ENCODE assay signal across 8 mouse cellular contexts in the genomic region with DNA sequence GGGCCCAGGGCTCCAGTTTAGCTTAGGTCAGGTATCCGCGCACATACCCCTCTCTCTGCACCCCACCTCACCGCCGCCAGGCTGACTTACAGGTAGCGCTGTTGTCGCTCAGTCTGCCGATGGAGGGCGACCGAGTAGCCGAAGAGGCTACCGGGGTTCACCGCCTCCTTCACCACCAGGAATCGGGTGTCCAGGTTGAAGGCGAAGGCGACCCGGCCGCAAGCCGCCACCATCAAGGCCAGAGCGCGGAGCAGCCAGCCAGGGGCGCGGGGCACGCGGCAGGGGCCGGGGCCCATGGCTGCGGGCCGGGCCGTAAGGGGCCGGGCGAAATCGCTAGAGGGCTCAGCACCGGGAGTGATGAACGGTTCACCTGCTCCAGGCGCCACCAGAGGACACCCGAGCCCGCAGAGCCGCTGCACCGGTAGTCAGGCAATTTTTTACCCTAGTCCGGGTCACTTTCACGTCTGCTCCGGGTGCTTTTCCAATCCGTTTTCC. TPM values are rescaled to one million over a fixed set of nuclear protein-coding genes. Genes with fewer than 3 reads are reported as not detected.
A peak's percentile ranks its signal among the peaks of the same experiment; 100 is the strongest.
DNase-seq lines count a peak whose midpoint lies in the region; ATAC-seq and TF ChIP-seq lines count a peak whose summit lies in the region.

No protein-coding gene starts in this region.

- H3K27ac ChIP-seq in heart, embryonic 10.5 days, result peak overlapping the region; percentile 87
- H3K27ac ChIP-seq in kidney, embryonic 16.5 days (ENCODE audit: low read length), result peak overlapping the region; percentile 87
- H3K27ac ChIP-seq in liver, embryonic 14.5 days, result no peak overlapping the region
- H3K27ac ChIP-seq in neural tube, embryonic 11.5 days (ENCODE audit: low read depth, low read length), result no peak overlapping the region

- peak; percentile 46 for ATAC-seq in kidney, embryonic 16.5 days (ENCODE audit: low FRiP score, low TSS enrichment)
- peak; percentile 56 for ATAC-seq in liver, embryonic 14.5 days (ENCODE audit: insufficient read depth)
- peak; percentile 60; the same call in 1 of the 2 replicates for ATAC-seq in neural tube, embryonic 11.5 days (ENCODE audit: insufficient read depth, low FRiP score, low TSS enrichment)

- H3K9me3 ChIP-seq in heart, embryonic 10.5 days, result no peaks in the 10 kb centered on the region
- H3K9me3 ChIP-seq in kidney, embryonic 16.5 days (ENCODE audit: low read length), result no peaks in the 10 kb centered on the region
- no peaks in the 10 kb centered on the region for H3K9me3 ChIP-seq in liver, embryonic 14.5 days (ENCODE audit: control insufficient read depth, low read length)
- H3K9me3 ChIP-seq in neural tube, embryonic 11.5 days (ENCODE audit: control insufficient read depth, low read length), result no peaks in the 10 kb centered on the region

- no peaks in the 10 kb centered on the region for H3K36me3 ChIP-seq in heart, embryonic 10.5 days
- no peaks in the 10 kb centered on the region for H3K36me3 ChIP-seq in kidney, embryonic 16.5 days (ENCODE audit: insufficient read depth, low read length)
- H3K36me3 ChIP-seq in liver, embryonic 14.5 days (replicated peaks; ENCODE audit: control insufficient read depth, insufficient read depth, low read depth), result no peaks in the 10 kb centered on the region
- no peaks in the 10 kb centered on the region for H3K36me3 ChIP-seq in neural tube, embryonic 11.5 days (ENCODE audit: control insufficient read depth, insufficient read depth, low read length)

- H3K4me3 ChIP-seq in heart, embryonic 10.5 days, result peak overlapping the region; percentile 73
- H3K4me3 ChIP-seq in kidney, embryonic 16.5 days (ENCODE audit: low read length), result peak overlapping the region; percentile 70
- peak overlapping the region; percentile 25 to 40 for H3K4me3 ChIP-seq in liver, embryonic 14.5 days (ENCODE audit: insufficient read depth in 1 of 2, low read depth in 2 of 2, low read length in 2 of 2)
- H3K4me3 ChIP-seq in neural tube, embryonic 11.5 days (ENCODE audit: low read depth, low read length), result peak overlapping the region; percentile 53

- peak; percentile 76 for DNase-seq in 3134 (ENCODE audit: extremely low read depth, insufficient read length, low spot score)
- peak; percentile 72 for DNase-seq in R1 (ENCODE audit: low read depth, low spot score)
- DNase-seq in embryo, embryonic 10 days (ENCODE audit: low spot score), result peak; percentile 72
- DNase-seq in heart, embryonic 10.5 days (ENCODE audit: low spot score), result no peak
- DNase-seq in liver, embryonic 14.5 days (ENCODE audit: low read depth in 3 of 3, low spot score in 3 of 3), result no peak
- DNase-seq in neural tube, embryonic 11.5 days (ENCODE audit: low spot score), result peak; percentile 69
- peak; percentile 55 to 68 for DNase-seq in thymus, postnatal 10 days (ENCODE audit: low spot score in 2 of 2)

- peaks cover 85% of the 10 kb centered on the region for H3K4me1 ChIP-seq in heart, embryonic 10.5 days
- H3K4me1 ChIP-seq in kidney, embryonic 16.5 days (ENCODE audit: insufficient read depth, low read length), result peaks cover 74% of the 10 kb centered on the region
- H3K4me1 ChIP-seq in liver, embryonic 14.5 days (replicated peaks; ENCODE audit: control insufficient read depth in 2 of 2, insufficient read depth in 2 of 2, low read length in 1 of 2), result peaks cover 0 to 11% of the 10 kb centered on the region in 2 experiments; a peak in 2 of 4 replicates
- H3K4me1 ChIP-seq in neural tube, embryonic 11.5 days (ENCODE audit: control insufficient read depth, insufficient read depth, low read length), result 0 out of 2 replicates have a peak, but pooled peaks cover 3% of the 10 kb centered on the region

- peak overlapping the region; percentile 82 for H3K4me2 ChIP-seq in kidney, embryonic 16.5 days (replicated peaks; ENCODE audit: low read depth, low read length)
- peak overlapping the region; percentile 37 for H3K4me2 ChIP-seq in liver, embryonic 14.5 days (ENCODE audit: low read depth)
- H3K4me2 ChIP-seq in neural tube, embryonic 11.5 days (ENCODE audit: low read depth), result peak overlapping the region; percentile 92

- under 1% methylated on average over 42 of the region's 42 CpGs for WGBS in heart, embryonic 10.5 days
- WGBS in kidney, embryonic 16.5 days, result under 1% methylated on average over 42 of the region's 42 CpGs
- WGBS in liver, embryonic 14.5 days (ENCODE audit: insufficient replicate concordance), result under 1% methylated on average over 42 of the region's 42 CpGs
- WGBS in neural tube, embryonic 11.5 days, result under 1% methylated on average over 42 of the region's 42 CpGs

- peak overlapping the region; percentile 77 for H3K9ac ChIP-seq in kidney, embryonic 16.5 days (replicated peaks; ENCODE audit: low read length)
- H3K9ac ChIP-seq in liver, embryonic 14.5 days (replicated peaks), result no peak overlapping the region
- peak overlapping the region; percentile 19 for H3K9ac ChIP-seq in neural tube, embryonic 11.5 days (ENCODE audit: low read length)

- peak; percentile 31 for TF ChIP-seq CTCF in liver, embryonic 14.5 days (IDR thresholded peaks at IDR 0.05; ENCODE audit: low read depth)

- peaks cover 52% of the 10 kb centered on the region for H3K27me3 ChIP-seq in heart, embryonic 10.5 days (ENCODE audit: insufficient read depth, poor library complexity, severe bottlenecking)
- no peaks in the 10 kb centered on the region for H3K27me3 ChIP-seq in kidney, embryonic 16.5 days (ENCODE audit: insufficient read depth, low read length)
- H3K27me3 ChIP-seq in liver, embryonic 14.5 days (ENCODE audit: control insufficient read depth, insufficient read depth, low read length), result peaks cover 55% of the 10 kb centered on the region
- H3K27me3 ChIP-seq in neural tube, embryonic 11.5 days (ENCODE audit: control insufficient read depth, insufficient read depth, low read length), result peaks cover 33% of the 10 kb centered on the region

- no peak for TF ChIP-seq EP300 in liver, embryonic 14.5 days (IDR thresholded peaks at IDR 0.05; ENCODE audit: low read depth)

RNA-seq across cellular contexts. Expression of a gene that starts 0.5 kb away (rescaled TPM):
- 11.5 and 13.8 TPM in 2 replicates for polyA plus RNA-seq in heart, embryonic 10.5 days (2016; fragmentation: Nextera tagmentation; extraction: Ambion mirVana)
- polyA plus RNA-seq in kidney, embryonic 16.5 days (2015; fragmentation: Nextera tagmentation; extraction: Ambion mirVana), result 25.5 and 25.8 TPM in 2 replicates
- polyA plus RNA-seq in liver, embryonic 14.5 days (2012; rRNA removed), result 1.7 and 2.0 TPM in 2 replicates
- 1.5 and 1.9 TPM in 2 replicates for polyA plus RNA-seq in liver, embryonic 14.5 days (2014; fragmentation: Nextera tagmentation; extraction: Ambion mirVana)
- 4.9 and 5.2 TPM in 2 replicates for polyA plus RNA-seq in neural tube, embryonic 11.5 days (2014; fragmentation: Nextera tagmentation; extraction: Ambion mirVana)

RNA-seq across cellular contexts. Expression of a gene that starts 34.9 kb away (rescaled TPM):
- 27.4 and 41.1 TPM in 2 replicates for polyA plus RNA-seq in heart, embryonic 10.5 days (2016; fragmentation: Nextera tagmentation; extraction: Ambion mirVana)
- 72.3 and 85.2 TPM in 2 replicates for polyA plus RNA-seq in kidney, embryonic 16.5 days (2015; fragmentation: Nextera tagmentation; extraction: Ambion mirVana)
- polyA plus RNA-seq in liver, embryonic 14.5 days (2012; rRNA removed), result 3.5 and 3.6 TPM in 2 replicates
- 7.0 and 9.1 TPM in 2 replicates for polyA plus RNA-seq in liver, embryonic 14.5 days (2014; fragmentation: Nextera tagmentation; extraction: Ambion mirVana)
- polyA plus RNA-seq in neural tube, embryonic 11.5 days (2014; fragmentation: Nextera tagmentation; extraction: Ambion mirVana), result 16.2 and 17.9 TPM in 2 replicates

RNA-seq across cellular contexts. Expression of a gene that starts 43.8 kb away (rescaled TPM):
- polyA plus RNA-seq in heart, embryonic 10.5 days (2016; fragmentation: Nextera tagmentation; extraction: Ambion mirVana), result 3.2 and 5.9 TPM in 2 replicates
- polyA plus RNA-seq in kidney, embryonic 16.5 days (2015; fragmentation: Nextera tagmentation; extraction: Ambion mirVana), result 1.1 TPM in 2 replicates
- polyA plus RNA-seq in liver, embryonic 14.5 days (2012; rRNA removed), result 0.01 TPM in 1 of 2 replicates, not detected in the other
- polyA plus RNA-seq in liver, embryonic 14.5 days (2014; fragmentation: Nextera tagmentation; extraction: Ambion mirVana), result not detected in 2 replicates
- 1.8 and 2.2 TPM in 2 replicates for polyA plus RNA-seq in neural tube, embryonic 11.5 days (2014; fragmentation: Nextera tagmentation; extraction: Ambion mirVana)

Comparison
In these comparisons a context has a peak if more than half of its experiments do, and no peak if none do; other contexts are left out.
1. DNase-seq: peak in 3134 (single experiment), R1 (single experiment), embryo, embryonic 10 days (single experiment), neural tube, embryonic 11.5 days (single experiment) and thymus, postnatal 10 days (2 of 2); none in heart, embryonic 10.5 days (single experiment) and liver, embryonic 14.5 days (0 of 3).
2. H3K27ac ChIP-seq: peak in heart, embryonic 10.5 days (single experiment) and kidney, embryonic 16.5 days (single experiment); none in liver, embryonic 14.5 days (single experiment) and neural tube, embryonic 11.5 days (single experiment).
3. H3K4me2 ChIP-seq: peak in every context shown above with its lines; median percentile 92 in neural tube, embryonic 11.5 days; 82 in kidney, embryonic 16.5 days; 37 in liver, embryonic 14.5 days.
4. Peak in every context shown above with its lines, with median percentiles within 50 percentile points of each other: H3K4me3 ChIP-seq and ATAC-seq.